Mouse (Mus musculus) thymus, adult 2 months (tissue): ENCODE data around the gene Cyb5r2.

Source experiments
- CTCF ChIP-seq: fragments of 200-500 bp; IDR thresholded peaks from 2 replicates; pipeline ENCODE4 v1.5.1; 2012; ENCODE audit warnings: mild to moderate bottlenecking, control low read depth, low read length, moderate library complexity, borderline replicate concordance; ENCODE audit not compliant: control insufficient read depth, poor library complexity, insufficient read depth; ENCODE audit errors: extremely low read depth
- POLR2A ChIP-seq: fragments of 200-500 bp; IDR thresholded peaks from 2 replicates; pipeline ENCODE4 v1.6.1; 2012; ENCODE audit warnings: mild to moderate bottlenecking, low read length, control low read depth, moderate library complexity; ENCODE audit not compliant: control insufficient read depth, poor library complexity, insufficient read depth; ENCODE audit errors: extremely low read depth

DNA sequence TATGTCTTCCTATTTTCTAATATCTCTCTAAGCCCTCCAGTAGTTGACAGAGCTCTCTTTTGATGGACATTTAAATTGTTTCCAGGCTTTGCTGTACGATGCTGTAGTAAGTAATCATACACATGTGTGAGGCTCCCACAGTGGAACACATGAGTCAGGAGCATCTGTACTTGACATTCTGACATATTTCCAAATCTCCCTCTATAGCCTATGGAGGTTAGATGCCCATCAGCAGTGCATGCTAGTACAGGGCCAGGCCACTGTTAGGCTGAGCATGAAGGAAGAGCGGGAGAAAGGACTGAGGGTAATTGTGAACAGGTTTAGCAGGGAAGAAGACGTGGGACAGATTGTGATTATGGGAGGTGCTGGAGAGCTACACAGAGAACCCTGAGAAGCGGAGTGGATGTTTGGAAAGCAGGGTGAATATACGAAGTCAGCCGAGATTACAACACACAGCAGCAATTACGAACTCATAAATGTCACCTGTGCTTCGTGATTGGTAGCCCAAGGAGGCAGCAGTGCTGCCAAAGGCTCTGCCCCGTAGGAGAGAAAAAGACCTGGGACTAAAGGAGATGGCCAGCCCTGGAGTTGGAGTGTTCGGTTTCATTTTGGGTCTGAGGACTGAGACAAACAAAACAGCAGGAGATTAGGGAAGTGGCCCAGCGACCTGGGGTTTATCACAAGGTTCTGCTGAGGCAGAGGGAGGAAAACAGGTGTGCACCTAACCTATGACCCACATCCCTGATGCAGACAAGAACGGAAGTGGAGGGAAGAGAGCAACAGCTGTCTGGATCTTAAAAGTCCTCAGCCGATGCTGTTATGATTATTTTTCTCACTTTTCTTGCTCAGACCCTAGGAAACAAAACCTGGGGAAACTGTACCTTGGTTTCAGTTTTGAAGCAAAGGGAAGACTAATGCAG is 55.1 kb downstream of the Cyb5r2 start:
- TF ChIP-seq POLR2A (no peak), CTCF (no peak)
